Mouse (Mus musculus): ENCODE data around the gene Slc5a8. TPM values are rescaled to one million over a fixed set of nuclear protein-coding genes. Genes with fewer than 3 reads are reported as not detected.

Gene Slc5a8
- polyA plus RNA-seq, 1 experiment from 2014 or later: 0.08 TPM

GRCm38 (mm10) chr10:88960791-88961190, 75.0 kb downstream of the Slc5a8 start:
- Histone ChIP-seq H3K4me3 (replicated peaks; ENCODE audit: low read length) (no peak overlapping the region), H3K36me3 (ENCODE audit: control insufficient read depth, insufficient read depth) (no peaks in the 10 kb centered on the region), H3K27me3 (replicated peaks; ENCODE audit: control insufficient read depth, insufficient read depth, low read length) (no peaks in the 10 kb centered on the region), H3K9me3 (ENCODE audit: control insufficient read depth, low read length) (no peaks in the 10 kb centered on the region), H3K4me2 (ENCODE audit: low read length) (no peak overlapping the region), H3K9ac (replicated peaks; ENCODE audit: low read depth, low read length) (no peak overlapping the region), H3K27ac (ENCODE audit: low read length) (no peak overlapping the region), H3K4me1 (replicated peaks; ENCODE audit: control insufficient read depth, insufficient read depth, low read length) (no peaks in the 10 kb centered on the region)
- WGBS: 88% methylated on average over 5 of the region's 5 CpGs
- ATAC-seq: no peak

- no peak overlapping the region for H3K27ac ChIP-seq (ENCODE audit: low read length)
- H3K9ac ChIP-seq (replicated peaks; ENCODE audit: low read depth, low read length): no peak overlapping the region
- H3K4me2 ChIP-seq (ENCODE audit: low read length): no peak overlapping the region
- 93% methylated on average over 5 of the region's 5 CpGs for WGBS
- H3K4me3 ChIP-seq (replicated peaks; ENCODE audit: low read length): no peak overlapping the region
- H3K4me1 ChIP-seq (replicated peaks; ENCODE audit: control insufficient read depth, insufficient read depth, low read length): no peaks in the 10 kb centered on the region
- no peaks in the 10 kb centered on the region for H3K27me3 ChIP-seq (replicated peaks; ENCODE audit: control insufficient read depth, insufficient read depth, low read length)
- ATAC-seq: no peak
- H3K9me3 ChIP-seq (ENCODE audit: control insufficient read depth, low read length): 0 out of 2 replicates have a peak, but pooled peaks cover 2% of the 10 kb centered on the region
- H3K36me3 ChIP-seq (ENCODE audit: control insufficient read depth, insufficient read depth): no peaks in the 10 kb centered on the region
Measured at GRCm38 (mm10) chr10:88968586-88968985, 82.8 kb downstream of the Slc5a8 start.

GRCm38 (mm10) chr10:88970951-88971725, 85.3 kb downstream of the Slc5a8 start:
- Histone ChIP-seq H3K27me3 (replicated peaks; ENCODE audit: control insufficient read depth, insufficient read depth, low read length) (no peaks in the 10 kb centered on the region), H3K27ac (ENCODE audit: low read length) (no peak overlapping the region), H3K9me3 (ENCODE audit: control insufficient read depth, low read length) (0 out of 2 replicates have a peak, but pooled peaks cover 2% of the 10 kb centered on the region), H3K9ac (replicated peaks; ENCODE audit: low read depth, low read length) (no peak overlapping the region), H3K4me3 (replicated peaks; ENCODE audit: low read length) (no peak overlapping the region), H3K4me2 (ENCODE audit: low read length) (no peak overlapping the region), H3K4me1 (replicated peaks; ENCODE audit: control insufficient read depth, insufficient read depth, low read length) (no peaks in the 10 kb centered on the region), H3K36me3 (ENCODE audit: control insufficient read depth, insufficient read depth) (no peaks in the 10 kb centered on the region)
- 86% methylated on average over 7 of the region's 7 CpGs for WGBS
- ATAC-seq: no peak

- H3K27me3 ChIP-seq (replicated peaks; ENCODE audit: control insufficient read depth, insufficient read depth, low read length): no peaks in the 10 kb centered on the region
- H3K4me2 ChIP-seq (ENCODE audit: low read length): no peak overlapping the region
- H3K9ac ChIP-seq (replicated peaks; ENCODE audit: low read depth, low read length): no peak overlapping the region
- WGBS: 73% methylated on average over 6 of the region's 6 CpGs
- H3K27ac ChIP-seq (ENCODE audit: low read length): no peak overlapping the region
- no peaks in the 10 kb centered on the region for H3K36me3 ChIP-seq (ENCODE audit: control insufficient read depth, insufficient read depth)
- H3K9me3 ChIP-seq (ENCODE audit: control insufficient read depth, low read length): no peaks in the 10 kb centered on the region
- ATAC-seq: no peak
- H3K4me3 ChIP-seq (replicated peaks; ENCODE audit: low read length): no peak overlapping the region
- no peaks in the 10 kb centered on the region for H3K4me1 ChIP-seq (replicated peaks; ENCODE audit: control insufficient read depth, insufficient read depth, low read length)
Measured at GRCm38 (mm10) chr10:88978932-88979331, 93.1 kb downstream of the Slc5a8 start.

Other genes with a start within 250 kb of the Slc5a8 start
- gene Spic, start 201.0 kb upstream of the Slc5a8 start, polyA plus RNA-seq (2015; fragmentation: Nextera tagmentation; extraction: Ambion mirVana): not detected in 2 replicates
- gene Arl1, start 155.1 kb upstream of the Slc5a8 start, polyA plus RNA-seq (2015; fragmentation: Nextera tagmentation; extraction: Ambion mirVana): 157 and 167 TPM in 2 replicates
- 11.0 and 13.1 TPM in 2 replicates for gene Utp20, start 59.2 kb upstream of the Slc5a8 start, polyA plus RNA-seq (2015; fragmentation: Nextera tagmentation; extraction: Ambion mirVana)

Data from forebrain, embryonic 16.5 days (tissue).